Mouse (Mus musculus): ENCODE measurements around the gene Ppfia2. TPM values are rescaled to one million over a fixed set of nuclear protein-coding genes. Genes with fewer than 3 reads are reported as not detected.

Ppfia2 gene
- total and polyA plus RNA-seq, 2 experiments from 2014 or later, result 31.4 to 63.5 TPM

- H3K27ac ChIP-seq (ENCODE audit: low read depth, low read length), result no peak overlapping the region
- no peak for ATAC-seq (ENCODE audit: low FRiP score)
- H3K4me2 ChIP-seq (ENCODE audit: low read depth, low read length, poor library complexity, severe bottlenecking), result no peak overlapping the region
- H3K27me3 ChIP-seq (ENCODE audit: insufficient read depth, low read length), result no peaks in the 10 kb centered on the region
- H3K4me3 ChIP-seq (ENCODE audit: low read depth, low read length), result no peak overlapping the region
- H3K4me1 ChIP-seq (ENCODE audit: insufficient read depth, low read length), result no peaks in the 10 kb centered on the region
- H3K9ac ChIP-seq (replicated peaks; ENCODE audit: low read length, poor library complexity, severe bottlenecking), result no peak overlapping the region
- H3K36me3 ChIP-seq (ENCODE audit: insufficient read depth, low read length), result no peaks in the 10 kb centered on the region
- no peak for DNase-seq (ENCODE audit: low spot score)
- no peaks in the 10 kb centered on the region for H3K9me3 ChIP-seq (ENCODE audit: low read length)
- WGBS, result 82% methylated on average over 3 of the region's 3 CpGs
- TF ChIP-seq CTCF (IDR thresholded peaks at IDR 0.05), result no peak
These were observed 488.9 kb downstream of the Ppfia2 start for GRCm38 (mm10) chr10:106959026-106959425.

GRCm38 (mm10) chr10:106975193-106976141, 505.3 kb downstream of the Ppfia2 start:
- Histone ChIP-seq H3K9ac (replicated peaks; ENCODE audit: low read length, poor library complexity, severe bottlenecking) (no peak overlapping the region), H3K27me3 (ENCODE audit: insufficient read depth, low read length) (no peaks in the 10 kb centered on the region), H3K27ac (ENCODE audit: low read depth, low read length) (no peak overlapping the region; the same call in 1 of the 2 replicates), H3K9me3 (ENCODE audit: low read length) (no peaks in the 10 kb centered on the region), H3K4me2 (ENCODE audit: low read depth, low read length, poor library complexity, severe bottlenecking) (no peak overlapping the region), H3K36me3 (ENCODE audit: insufficient read depth, low read length) (no peaks in the 10 kb centered on the region), H3K4me3 (ENCODE audit: low read depth, low read length) (no peak overlapping the region), H3K4me1 (ENCODE audit: insufficient read depth, low read length) (no peaks in the 10 kb centered on the region)
- peak; percentile 14 for DNase-seq (ENCODE audit: low spot score)
- WGBS, result 46% methylated on average over 13 of the region's 13 CpGs
- no peak for TF ChIP-seq CTCF (IDR thresholded peaks at IDR 0.05)
- no peak for ATAC-seq (ENCODE audit: low FRiP score)
